Mouse (Mus musculus) adrenal gland, postnatal 4 days (tissue): ENCODE data around the gene Vmn1r41. TPM values are rescaled to one million over a fixed set of nuclear protein-coding genes. Genes with fewer than 3 reads are reported as not detected.

ENCODE experiments used
- DNase-seq, 2 experiments: peaks; one replicate each; pipeline ENCODE4 v3.0.0; 2021 to 2022; ENCODE audit warnings: low spot score in 2 of 2, mixed read lengths in 2 of 2
- long read RNA-seq, 2 experiments: library from polyadenylated mRNA; stranded (forward); transcript quantifications; one replicate each; pipeline ENCODE4 v2.0.0; 2021
- total RNA-seq, 2 experiments: library from RNA; stranded (reverse); gene quantifications; 2 replicates each; pipeline ENCODE4 v1.2.3; 2021

Gene Vmn1r41
- total RNA-seq, result not detected
- long read RNA-seq, experiment 1, result 0 reads
- long read RNA-seq, experiment 2, result 0 reads

DNA sequence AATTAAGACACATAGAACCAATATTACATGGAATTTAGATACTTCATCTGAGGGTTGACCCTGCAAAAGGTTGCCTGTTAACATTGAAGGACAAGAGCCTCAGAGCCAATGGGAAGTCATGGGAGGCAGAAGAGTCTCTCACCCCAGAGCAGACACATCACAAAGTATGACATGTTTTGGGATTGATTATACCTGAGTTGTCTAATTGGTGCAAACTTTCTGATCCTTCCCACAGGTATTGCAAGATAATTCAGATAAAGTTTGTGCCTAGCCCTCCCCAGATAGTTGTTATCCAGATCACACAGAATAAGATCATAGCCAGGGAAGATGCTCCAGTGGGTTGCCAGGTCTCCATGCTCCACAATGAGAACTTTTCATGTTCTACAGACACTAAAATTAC is at the start of gene Vmn1r41:
TSS of gene Vmn1r41 (plus strand) at position 301 of the 400 bp plus-strand sequence.
- no peak for DNase-seq

DNA sequence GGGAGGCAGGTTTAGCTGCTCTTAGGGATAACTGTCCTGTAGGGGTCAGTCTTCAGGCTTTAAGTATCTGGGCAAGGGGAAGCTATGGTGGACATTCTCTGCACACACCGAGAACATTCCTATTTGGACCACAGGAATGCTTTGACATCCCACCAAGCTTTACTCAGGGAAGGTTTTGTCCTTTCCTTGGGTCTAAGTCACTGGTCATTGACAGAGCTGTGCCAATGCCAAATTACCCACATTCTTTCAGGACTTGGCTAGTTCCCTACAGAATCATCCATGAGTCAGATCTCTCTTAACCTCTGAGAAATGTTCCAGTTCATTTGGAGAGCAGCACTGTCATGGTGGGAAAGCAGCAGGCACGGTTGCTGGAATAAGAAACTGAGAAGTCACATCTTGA is 33.9 kb upstream of the Vmn1r41 start:
- no peak for DNase-seq

DNA sequence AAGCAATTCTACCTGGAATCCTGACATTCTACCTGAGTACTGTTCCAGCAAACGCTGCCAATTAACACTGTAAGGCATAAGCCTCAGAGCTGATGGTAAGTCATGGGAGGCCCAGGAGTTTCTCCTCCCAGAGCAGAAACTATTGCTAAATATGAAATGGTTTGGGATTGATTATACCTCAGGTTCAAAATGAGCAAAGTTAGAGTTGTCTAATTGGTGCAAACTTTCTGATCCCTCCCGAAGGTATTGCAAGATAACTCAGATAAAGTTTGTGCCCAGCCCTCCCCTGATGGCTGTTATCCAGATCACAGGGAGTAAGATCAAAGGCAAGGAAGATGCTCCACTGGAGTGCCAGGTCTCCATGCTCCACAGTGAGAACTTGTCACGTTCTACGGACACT is 33.3 kb upstream of the Vmn1r41 start, which contains the start of gene Vmn1r40:
TSS of gene Vmn1r40 (plus strand) at position 301 of the 400 bp plus-strand sequence.
- DNase-seq, result no peak

- DNase-seq, result no peak
Measured at GRCm38 (mm10) chr6:89718051-89718450, 22.5 kb upstream of the Vmn1r41 start.

DNA sequence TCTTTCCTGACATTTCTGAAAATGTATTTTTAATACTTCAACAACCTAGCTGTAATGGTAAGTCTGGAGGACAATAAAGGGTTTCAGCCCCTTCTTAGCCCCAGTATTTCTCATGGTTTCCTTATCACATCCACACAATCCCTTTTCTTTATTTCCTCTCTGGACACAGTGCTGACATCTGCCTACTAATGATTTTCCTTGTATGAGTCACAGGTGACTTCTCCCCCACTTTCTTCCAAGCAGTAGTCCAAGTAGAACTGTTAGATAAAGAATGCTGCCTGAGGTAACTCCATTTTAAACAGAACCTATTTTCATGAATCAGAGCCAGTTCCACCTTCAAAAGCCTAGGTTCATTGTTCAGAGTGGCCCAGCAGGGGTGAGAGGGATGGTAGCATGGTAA is 2.2 kb downstream of the Vmn1r41 start:
- DNase-seq, result no peak

GRCm38 (mm10) chr6:89790231-89790630 is 49.7 kb downstream of the Vmn1r41 start:
- DNase-seq, result no peak

Other genes with a start within 250 kb of the Vmn1r41 start
- gene Chchd6, start 145.1 kb upstream of the Vmn1r41 start, total RNA-seq, result 10 to 100 TPM; 32.9 to 34.8 TPM
- gene Txnrd3, start 96.8 kb upstream of the Vmn1r41 start, total RNA-seq, result 10 to 100 TPM; 17.6 to 18.1 TPM
- gene Vmn1r40, start 33.2 kb upstream of the Vmn1r41 start, total RNA-seq, result not detected
- not detected for gene Vmn1r42, start 135.6 kb downstream of the Vmn1r41 start, total RNA-seq
- not detected for gene Vmn1r43, start 135.6 kb downstream of the Vmn1r41 start, total RNA-seq
- not detected for gene Vmn1r44, start 142.9 kb downstream of the Vmn1r41 start, total RNA-seq
- not detected for gene Vmn1r45, start 199.8 kb downstream of the Vmn1r41 start, total RNA-seq
- gene Vmn1r46, start 228.5 kb downstream of the Vmn1r41 start, total RNA-seq, result not detected